Mouse (Mus musculus): Measurements from ENCODE around the gene Ak2. TPM values are rescaled to one million over a fixed set of nuclear protein-coding genes. Genes with fewer than 3 reads are reported as not detected.

Gene Ak2
- polyA plus RNA-seq, 1 experiment from 2014 or later = 276 TPM

GRCm38 (mm10) chr4:128997258-128997657 is 5.5 kb downstream of the Ak2 start:
- Histone ChIP-seq H3K4me1 (ENCODE audit: insufficient read depth) (peaks cover 43% of the 10 kb centered on the region), H3K4me3 (ENCODE audit: low read depth, low read length) (no peak overlapping the region), H3K36me3 (replicated peaks; ENCODE audit: insufficient read depth, low read length) (peaks cover 51% of the 10 kb centered on the region), H3K9me3 (ENCODE audit: low read length) (no peaks in the 10 kb centered on the region), H3K4me2 (ENCODE audit: low read depth, low read length) (no peak overlapping the region), H3K9ac (replicated peaks) (0 out of 2 replicates have a peak overlapping the region, but pooled peaks have one; percentile 23), H3K27me3 (ENCODE audit: insufficient read depth, low read length) (no peaks in the 10 kb centered on the region), H3K27ac (ENCODE audit: low read depth) (no peak overlapping the region)
- ATAC-seq (0 out of 2 replicates have a peak, but pooled peaks have one; percentile 10), DNase-seq (peak; percentile 57)
- TF ChIP-seq EP300 (IDR thresholded peaks at IDR 0.05; ENCODE audit: low read depth) (no peak), CTCF (IDR thresholded peaks at IDR 0.05; ENCODE audit: low read depth) (0 out of 2 replicates have a peak, but pooled peaks have one; percentile 5)
- 59% methylated on average over 8 of the region's 8 CpGs for WGBS (ENCODE audit: insufficient replicate concordance)

- no peak overlapping the region for H3K4me3 ChIP-seq (ENCODE audit: low read depth, low read length)
- 74% methylated on average over 8 of the region's 8 CpGs for WGBS (ENCODE audit: insufficient replicate concordance)
- no peak for DNase-seq
- TF ChIP-seq CTCF (IDR thresholded peaks at IDR 0.05; ENCODE audit: low read depth) (no peak), EP300 (IDR thresholded peaks at IDR 0.05; ENCODE audit: low read depth) (no peak)
- H3K27ac ChIP-seq (ENCODE audit: low read depth) = no peak overlapping the region
- H3K36me3 ChIP-seq (replicated peaks; ENCODE audit: insufficient read depth, low read length) = peaks cover 62% of the 10 kb centered on the region
- no peak overlapping the region for H3K9ac ChIP-seq (replicated peaks)
- H3K4me2 ChIP-seq (ENCODE audit: low read depth, low read length) = no peak overlapping the region
- ATAC-seq = no peak
- H3K27me3 ChIP-seq (ENCODE audit: insufficient read depth, low read length) = no peaks in the 10 kb centered on the region
- H3K9me3 ChIP-seq (ENCODE audit: low read length) = no peaks in the 10 kb centered on the region
- H3K4me1 ChIP-seq (ENCODE audit: insufficient read depth) = peaks cover 43% of the 10 kb centered on the region
Observed at GRCm38 (mm10) chr4:128998401-128998800, 6.6 kb downstream of the Ak2 start.

GRCm38 (mm10) chr4:129000786-129001185 is 9.0 kb downstream of the Ak2 start:
- peaks cover 23% of the 10 kb centered on the region for H3K4me1 ChIP-seq (ENCODE audit: insufficient read depth)
- peak overlapping the region; percentile 69 for H3K27ac ChIP-seq (ENCODE audit: low read depth)
- no peak overlapping the region for H3K9ac ChIP-seq (replicated peaks)
- ATAC-seq (peak; percentile 71), DNase-seq (peak; percentile 41)
- H3K36me3 ChIP-seq (replicated peaks; ENCODE audit: insufficient read depth, low read length) = peaks cover 77% of the 10 kb centered on the region
- H3K9me3 ChIP-seq (ENCODE audit: low read length) = no peaks in the 10 kb centered on the region
- no peak overlapping the region for H3K4me3 ChIP-seq (ENCODE audit: low read depth, low read length)
- H3K4me2 ChIP-seq (ENCODE audit: low read depth, low read length) = no peak overlapping the region
- TF ChIP-seq EP300 (IDR thresholded peaks at IDR 0.05; ENCODE audit: low read depth) = peak; percentile 48; the same call in 1 of the 2 replicates
- TF ChIP-seq CTCF (IDR thresholded peaks at IDR 0.05; ENCODE audit: low read depth) = no peak
- H3K27me3 ChIP-seq (ENCODE audit: insufficient read depth, low read length) = no peaks in the 10 kb centered on the region
- WGBS (ENCODE audit: insufficient replicate concordance) = 58% methylated on average over 3 of the region's 3 CpGs

GRCm38 (mm10) chr4:129003720-129004119 is 12.0 kb downstream of the Ak2 start:
- Histone ChIP-seq H3K27me3 (ENCODE audit: insufficient read depth, low read length) (no peaks in the 10 kb centered on the region), H3K36me3 (replicated peaks; ENCODE audit: insufficient read depth, low read length) (peaks cover 81% of the 10 kb centered on the region), H3K4me1 (ENCODE audit: insufficient read depth) (peaks cover 9% of the 10 kb centered on the region; the same call in 1 of the 2 replicates), H3K9me3 (ENCODE audit: low read length) (no peaks in the 10 kb centered on the region), H3K9ac (replicated peaks) (no peak overlapping the region), H3K4me2 (ENCODE audit: low read depth, low read length) (no peak overlapping the region), H3K27ac (ENCODE audit: low read depth) (no peak overlapping the region), H3K4me3 (ENCODE audit: low read depth, low read length) (no peak overlapping the region)
- 76% methylated on average over 8 of the region's 8 CpGs for WGBS (ENCODE audit: insufficient replicate concordance)
- no peak for TF ChIP-seq CTCF (IDR thresholded peaks at IDR 0.05; ENCODE audit: low read depth)
- TF ChIP-seq EP300 (IDR thresholded peaks at IDR 0.05; ENCODE audit: low read depth) = no peak
- DNase-seq (no peak), ATAC-seq (no peak)

- no peak overlapping the region for H3K4me2 ChIP-seq (ENCODE audit: low read depth, low read length)
- H3K9ac ChIP-seq (replicated peaks) = no peak overlapping the region
- H3K4me1 ChIP-seq (ENCODE audit: insufficient read depth) = no peaks in the 10 kb centered on the region
- no peak overlapping the region for H3K27ac ChIP-seq (ENCODE audit: low read depth)
- peaks cover 66% of the 10 kb centered on the region for H3K36me3 ChIP-seq (replicated peaks; ENCODE audit: insufficient read depth, low read length)
- no peak for TF ChIP-seq CTCF (IDR thresholded peaks at IDR 0.05; ENCODE audit: low read depth)
- no peak for TF ChIP-seq EP300 (IDR thresholded peaks at IDR 0.05; ENCODE audit: low read depth)
- 74% methylated on average over 12 of the region's 12 CpGs for WGBS (ENCODE audit: insufficient replicate concordance)
- DNase-seq (no peak), ATAC-seq (no peak)
- no peaks in the 10 kb centered on the region for H3K9me3 ChIP-seq (ENCODE audit: low read length)
- no peaks in the 10 kb centered on the region for H3K27me3 ChIP-seq (ENCODE audit: insufficient read depth, low read length)
- no peak overlapping the region for H3K4me3 ChIP-seq (ENCODE audit: low read depth, low read length)
Observed at GRCm38 (mm10) chr4:129008006-129008519, 16.3 kb downstream of the Ak2 start.

GRCm38 (mm10) chr4:129008672-129009071 is 16.9 kb downstream of the Ak2 start:
- TF ChIP-seq CTCF (IDR thresholded peaks at IDR 0.05; ENCODE audit: low read depth) (no peak), EP300 (IDR thresholded peaks at IDR 0.05; ENCODE audit: low read depth) (no peak)
- DNase-seq = no peak
- WGBS (ENCODE audit: insufficient replicate concordance) = 60% methylated on average over 3 of the region's 3 CpGs

More at GRCm38 (mm10) chr4:129008672-129009071, 16.9 kb downstream of the Ak2 start:
- 0 out of 2 replicates have a peak, but pooled peaks have one; percentile 33 for ATAC-seq
- Histone ChIP-seq H3K4me1 (ENCODE audit: insufficient read depth) (no peaks in the 10 kb centered on the region), H3K27ac (ENCODE audit: low read depth) (no peak overlapping the region), H3K9me3 (ENCODE audit: low read length) (no peaks in the 10 kb centered on the region), H3K4me2 (ENCODE audit: low read depth, low read length) (no peak overlapping the region), H3K36me3 (replicated peaks; ENCODE audit: insufficient read depth, low read length) (peaks cover 59% of the 10 kb centered on the region), H3K9ac (replicated peaks) (no peak overlapping the region), H3K27me3 (ENCODE audit: insufficient read depth, low read length) (no peaks in the 10 kb centered on the region), H3K4me3 (ENCODE audit: low read depth, low read length) (no peak overlapping the region)
